Mouse (Mus musculus) megakaryocyte progenitor cell, adult 5-6 weeks (primary cell): ENCODE results near the gene Klb. TPM values are rescaled to one million over a fixed set of nuclear protein-coding genes. Genes with fewer than 3 reads are reported as not detected.
A peak's percentile ranks its signal among the peaks of the same experiment; 100 is the strongest.

Source experiments
- ATAC-seq: replicated peaks from 2 replicates; pipeline ENCODE4 v1.8.0; 2016; ENCODE audit warnings: mild to moderate bottlenecking, moderate TSS enrichment, inconsistent platforms; ENCODE audit not compliant: poor library complexity
- total RNA-seq, 2 experiments: library from RNA; stranded (forward) in 1 of 2; stranded (reverse) in 1 of 2; fragments of 157-497, 149-512 nt in 1 of 2; fragments of 200-1000 nt in 1 of 2; gene quantifications; 2 replicates each; pipeline versions ENCODE4 v1.2.3 to v1.2.4; 2015 to 2017

Gene Klb
- total RNA-seq (2015), result not detected in 2 replicates
- total RNA-seq (2017), result not detected in 2 replicates

- ATAC-seq, result no peak
Observed at GRCm38 (mm10) chr5:65348168-65348567, at the start of gene Klb. TSS of gene Klb (plus strand) at chr5:65348314.

GRCm38 (mm10) chr5:65299623-65300022 is 48.5 kb upstream of the Klb start:
- peak; percentile 22; the same call in 1 of the 2 replicates for ATAC-seq

GRCm38 (mm10) chr5:65300121-65300520 is 48.0 kb upstream of the Klb start:
- ATAC-seq, result 0 out of 2 replicates have a peak, but pooled peaks have one; percentile 40

GRCm38 (mm10) chr5:65305516-65305915 is 42.6 kb upstream of the Klb start:
- no peak for ATAC-seq

- no peak for ATAC-seq
Observed at GRCm38 (mm10) chr5:65308208-65308607, 39.9 kb upstream of the Klb start.

GRCm38 (mm10) chr5:65308866-65309265 is 39.2 kb upstream of the Klb start:
- ATAC-seq, result peak; percentile 79

- no peak for ATAC-seq
Observed at GRCm38 (mm10) chr5:65319176-65319575, 28.9 kb upstream of the Klb start.

GRCm38 (mm10) chr5:65322165-65322564 is 25.9 kb upstream of the Klb start:
- peak; percentile 40; the same call in 1 of the 2 replicates for ATAC-seq

- no peak for ATAC-seq
Observed at GRCm38 (mm10) chr5:65324271-65324670, 23.8 kb upstream of the Klb start.

- ATAC-seq, result peak; percentile 57; the same call in 1 of the 2 replicates
Observed at GRCm38 (mm10) chr5:65324758-65325355, 23.3 kb upstream of the Klb start.

- peak; percentile 43 for ATAC-seq
Observed at GRCm38 (mm10) chr5:65326212-65326611, 21.9 kb upstream of the Klb start.

GRCm38 (mm10) chr5:65329971-65330370 is 18.1 kb upstream of the Klb start:
- ATAC-seq, result no peak

GRCm38 (mm10) chr5:65334788-65335187 is 13.3 kb upstream of the Klb start:
- no peak for ATAC-seq

- peak; percentile 97 for ATAC-seq
Observed at GRCm38 (mm10) chr5:65335298-65336074, 12.6 kb upstream of the Klb start, which contains the start of gene Rfc1. TSS of gene Rfc1 (minus strand) at chr5:65335670.

- no peak for ATAC-seq
Observed at GRCm38 (mm10) chr5:65336075-65336355, 12.1 kb upstream of the Klb start.

- no peak for ATAC-seq
Observed at GRCm38 (mm10) chr5:65338394-65338793, 9.7 kb upstream of the Klb start.

GRCm38 (mm10) chr5:65340167-65340566 is 7.9 kb upstream of the Klb start:
- ATAC-seq, result no peak

- ATAC-seq, result no peak
Observed at GRCm38 (mm10) chr5:65350508-65350907, 2.4 kb downstream of the Klb start.

GRCm38 (mm10) chr5:65354097-65354496 is 6.0 kb downstream of the Klb start:
- no peak for ATAC-seq

GRCm38 (mm10) chr5:65354985-65355384 is 6.9 kb downstream of the Klb start:
- ATAC-seq, result 0 out of 2 replicates have a peak, but pooled peaks have one; percentile 33

- peak; percentile 92 for ATAC-seq
Observed at GRCm38 (mm10) chr5:65356851-65357250, 8.7 kb downstream of the Klb start.

GRCm38 (mm10) chr5:65357771-65358170 is 9.7 kb downstream of the Klb start:
- ATAC-seq, result peak; percentile 69
